Mouse (Mus musculus) hindbrain, embryonic 15.5 days (tissue): ENCODE measurements at regions not wholly inside any gene's neighbourhood (a gene's known extent, or its start where the extent isn't known, plus 50 kb on each side); places are given as distances from the start of the nearest gene placed in this dataset.
A peak's percentile ranks its signal among the peaks of the same experiment; 100 is the strongest.
"Not testable (repeated sequence)": the region's sequence is repeated elsewhere in the genome, so short reads cannot be mapped to it uniquely, and the experiment has no call there.

ENCODE experiments used
- ATAC-seq: fragments of 200-750 bp; cut with Nextera tagmentation; 2 replicates; pipeline ENCODE4 v1.8.0; 2017; ENCODE audit warnings: low read depth, moderate number of reproducible peaks, moderate TSS enrichment; ENCODE audit not compliant: low FRiP score
- H3K27ac ChIP-seq: fragments of 300-500 bp; sonication (generic); replicated peaks from 2 replicates; pipeline ENCODE4 v1.5.1; 2015; ENCODE audit warnings: mild to moderate bottlenecking, inconsistent platforms
- H3K27me3 ChIP-seq: fragments of 300-500 bp; sonication (generic); 2 replicates; pipeline ENCODE4 v1.6.1; 2015; ENCODE audit warnings: control low read depth, inconsistent platforms
- H3K36me3 ChIP-seq: fragments of 300-500 bp; sonication (generic); 2 replicates; pipeline ENCODE4 v1.6.1; 2015; ENCODE audit warnings: control low read depth, inconsistent platforms
- H3K4me1 ChIP-seq: fragments of 300-500 bp; sonication (generic); replicated peaks from 2 replicates; pipeline ENCODE4 v1.6.1; 2015; ENCODE audit warnings: control low read depth, inconsistent platforms
- H3K4me2 ChIP-seq: fragments of 300-500 bp; sonication (generic); 2 replicates; pipeline ENCODE4 v1.6.1; 2015; ENCODE audit warnings: moderate library complexity, mild to moderate bottlenecking, inconsistent platforms
- H3K4me3 ChIP-seq: fragments of 300-500 bp; sonication (generic); 2 replicates; pipeline ENCODE4 v1.5.1; 2015; ENCODE audit warnings: mild to moderate bottlenecking, inconsistent platforms
- H3K9ac ChIP-seq: fragments of 300-500 bp; sonication (generic); 2 replicates; pipeline ENCODE4 v1.6.1; 2015; ENCODE audit warnings: inconsistent platforms
- H3K9me3 ChIP-seq: fragments of 300-500 bp; sonication (generic); 2 replicates; pipeline ENCODE4 v1.6.1; 2016; ENCODE audit warnings: control low read depth, inconsistent platforms
- WGBS: fragments of 180-500 bp; shearing (Covaris S2); methylation state at CpG from one replicate; pipeline ENCODE4 v1.1.7; 2015; 5-methylcytosine and 5-hydroxymethylcytosine counted together

GRCm38 (mm10) chrX:166809165-166809564 lies 223.6 kb upstream of the Egfl6 start:
- Histone ChIP-seq H3K4me2 (no peak overlapping the region), H3K4me1 (no peaks in the 10 kb centered on the region), H3K4me3 (no peak overlapping the region), H3K27me3 (peaks cover 7% of the 10 kb centered on the region; the same call in 1 of the 2 replicates), H3K27ac (no peak overlapping the region), H3K36me3 (no peaks in the 10 kb centered on the region), H3K9me3 (no peaks in the 10 kb centered on the region), H3K9ac (no peak overlapping the region)
- WGBS, result 54% methylated on average over 3 of the region's 3 CpGs
- ATAC-seq, result no peak

GRCm38 (mm10) chrX:166808207-166808606 lies 222.7 kb upstream of the Egfl6 start:
- Histone ChIP-seq H3K36me3 (no peaks in the 10 kb centered on the region), H3K27me3 (peaks cover 7% of the 10 kb centered on the region; the same call in 1 of the 2 replicates), H3K4me3 (no peak overlapping the region), H3K4me2 (no peak overlapping the region), H3K9ac (no peak overlapping the region), H3K27ac (no peak overlapping the region), H3K9me3 (no peaks in the 10 kb centered on the region), H3K4me1 (no peaks in the 10 kb centered on the region)
- ATAC-seq, result no peak
- WGBS, result 85% methylated on average over 5 of the region's 5 CpGs

- WGBS, result 48% methylated on average over 1 of the region's 1 CpGs
- peaks cover 3% of the 10 kb centered on the region; the same call in 1 of the 2 replicates for H3K27me3 ChIP-seq
- H3K4me2 ChIP-seq, result no peak overlapping the region
- H3K9ac ChIP-seq, result no peak overlapping the region
- no peak overlapping the region for H3K4me3 ChIP-seq
- ATAC-seq, result no peak
- H3K27ac ChIP-seq, result no peak overlapping the region
- no peaks in the 10 kb centered on the region for H3K9me3 ChIP-seq
- H3K4me1 ChIP-seq, result no peaks in the 10 kb centered on the region
- no peaks in the 10 kb centered on the region for H3K36me3 ChIP-seq
Measured at GRCm38 (mm10) chrX:166805957-166806356, 220.4 kb upstream of the Egfl6 start.

GRCm38 (mm10) chrX:166805480-166805879 lies 220.0 kb upstream of the Egfl6 start:
- Histone ChIP-seq H3K4me2 (no peak overlapping the region), H3K9me3 (no peaks in the 10 kb centered on the region), H3K9ac (no peak overlapping the region), H3K27ac (no peak overlapping the region), H3K4me1 (no peaks in the 10 kb centered on the region), H3K36me3 (no peaks in the 10 kb centered on the region), H3K27me3 (peaks cover under 1% of the 10 kb centered on the region; the same call in 1 of the 2 replicates), H3K4me3 (no peak overlapping the region)
- WGBS, result 28% methylated on average over 4 of the region's 4 CpGs
- ATAC-seq, result no peak

- 0 out of 2 replicates have a peak overlapping the region, but pooled peaks have one; percentile 38 for H3K27ac ChIP-seq
Measured at GRCm38 (mm10) chrX:166803246-166803645, 217.7 kb upstream of the Egfl6 start.

GRCm38 (mm10) chrX:166801017-166801416 lies 215.5 kb upstream of the Egfl6 start:
- 51% methylated on average over 2 of the region's 2 CpGs for whole genome bisulfite sequencing
- Histone ChIP-seq H3K4me1 (no peaks in the 10 kb centered on the region), H3K9me3 (no peaks in the 10 kb centered on the region), H3K27ac (no peak overlapping the region), H3K36me3 (no peaks in the 10 kb centered on the region), H3K27me3 (no peaks in the 10 kb centered on the region), H3K4me2 (no peak overlapping the region), H3K9ac (no peak overlapping the region), H3K4me3 (no peak overlapping the region)
- ATAC-seq, result peak; percentile 71; the same call in 1 of the 2 replicates

More at GRCm38 (mm10) chrX:166803246-166803645, 217.7 kb upstream of the Egfl6 start:
- H3K36me3 ChIP-seq, result no peaks in the 10 kb centered on the region
- H3K4me1 ChIP-seq, result no peaks in the 10 kb centered on the region
- no peaks in the 10 kb centered on the region for H3K27me3 ChIP-seq
- ATAC-seq, result peak; percentile 90
- no peaks in the 10 kb centered on the region for H3K9me3 ChIP-seq
- 30% methylated on average over 6 of the region's 6 CpGs for WGBS
- H3K9ac ChIP-seq, result no peak overlapping the region
- no peak overlapping the region for H3K4me2 ChIP-seq
- no peak overlapping the region for H3K4me3 ChIP-seq

- no peaks in the 10 kb centered on the region for H3K9me3 ChIP-seq
- H3K4me1 ChIP-seq, result no peaks in the 10 kb centered on the region
- ATAC-seq, result no peak
- no peak overlapping the region for H3K4me3 ChIP-seq
- H3K27me3 ChIP-seq, result 0 out of 2 replicates have a peak, but pooled peaks cover under 1% of the 10 kb centered on the region
- WGBS, result 75% methylated on average over 2 of the region's 2 CpGs
- no peak overlapping the region for H3K27ac ChIP-seq
- H3K4me2 ChIP-seq, result no peak overlapping the region
- no peak overlapping the region for H3K9ac ChIP-seq
- H3K36me3 ChIP-seq, result no peaks in the 10 kb centered on the region
Measured at GRCm38 (mm10) chrX:166795651-166796050, 210.1 kb upstream of the Egfl6 start.

- Histone ChIP-seq H3K4me1 (no peaks in the 10 kb centered on the region), H3K36me3 (no peaks in the 10 kb centered on the region), H3K27ac (no peak overlapping the region), H3K27me3 (peaks cover 5% of the 10 kb centered on the region; the same call in 1 of the 2 replicates), H3K4me2 (no peak overlapping the region), H3K9ac (no peak overlapping the region), H3K4me3 (no peak overlapping the region), H3K9me3 (no peaks in the 10 kb centered on the region)
- 33% methylated on average over 3 of the region's 3 CpGs for WGBS
- ATAC-seq, result no peak
Measured at GRCm38 (mm10) chrX:166789031-166789430, 203.5 kb upstream of the Egfl6 start.

GRCm38 (mm10) chrX:166787137-166787536 lies 201.6 kb upstream of the Egfl6 start:
- H3K4me1 ChIP-seq, H3K4me3 ChIP-seq, ATAC-seq, H3K36me3 ChIP-seq, H3K9ac ChIP-seq, H3K9me3 ChIP-seq, H3K4me2 ChIP-seq, H3K27me3 ChIP-seq, H3K27ac ChIP-seq: not testable (repeated sequence)
- WGBS, result 100% methylated on average over 1 of the region's 1 CpGs

GRCm38 (mm10) chrX:166785615-166786014 lies 200.1 kb upstream of the Egfl6 start:
- Histone ChIP-seq H3K9me3 (no peaks in the 10 kb centered on the region), H3K4me1 (no peaks in the 10 kb centered on the region), H3K4me3 (no peak overlapping the region), H3K36me3 (no peaks in the 10 kb centered on the region), H3K9ac (no peak overlapping the region), H3K4me2 (no peak overlapping the region), H3K27ac (no peak overlapping the region), H3K27me3 (peaks cover 7% of the 10 kb centered on the region; the same call in 1 of the 2 replicates)
- no peak for ATAC-seq
- WGBS, result 82% methylated on average over 3 of the region's 3 CpGs

GRCm38 (mm10) chrX:166783377-166783776 lies 197.9 kb upstream of the Egfl6 start:
- no peaks in the 10 kb centered on the region for H3K4me1 ChIP-seq
- no peaks in the 10 kb centered on the region for H3K9me3 ChIP-seq
- no peaks in the 10 kb centered on the region for H3K36me3 ChIP-seq
- no peak overlapping the region for H3K9ac ChIP-seq
- ATAC-seq, result no peak
- peaks cover 5% of the 10 kb centered on the region; the same call in 1 of the 2 replicates for H3K27me3 ChIP-seq
- H3K27ac ChIP-seq, result no peak overlapping the region
- 84% methylated on average over 2 of the region's 2 CpGs for WGBS
- H3K4me2 ChIP-seq, result no peak overlapping the region
- H3K4me3 ChIP-seq, result no peak overlapping the region

- no peak overlapping the region for H3K4me2 ChIP-seq
- ATAC-seq, result peak; percentile 75; the same call in 1 of the 2 replicates
- WGBS, result 53% methylated on average over 6 of the region's 6 CpGs
- no peak overlapping the region for H3K4me3 ChIP-seq
- H3K36me3 ChIP-seq, result no peaks in the 10 kb centered on the region
- H3K9ac ChIP-seq, result no peak overlapping the region
- no peaks in the 10 kb centered on the region for H3K9me3 ChIP-seq
- H3K4me1 ChIP-seq, result no peaks in the 10 kb centered on the region
- H3K27ac ChIP-seq, result no peak overlapping the region
- 0 out of 2 replicates have a peak, but pooled peaks cover 8% of the 10 kb centered on the region for H3K27me3 ChIP-seq
Measured at GRCm38 (mm10) chrX:166779334-166780092, 194.0 kb upstream of the Egfl6 start.
